Mouse (Mus musculus) left cerebral cortex, adult 2 months (tissue): ENCODE measurements around the gene Cebpg. TPM values are rescaled to one million over a fixed set of nuclear protein-coding genes. Genes with fewer than 3 reads are reported as not detected.
A peak's percentile ranks its signal among the peaks of the same experiment; 100 is the strongest.

Experiments
- DNase-seq, 2 experiments: peaks; one replicate each; pipeline ENCODE4 v3.0.0; 2021 to 2022; ENCODE audit warnings: low spot score in 2 of 2, mixed read lengths in 1 of 2; ENCODE audit errors: extremely low spot score in 1 of 2
- H3K27ac ChIP-seq: fragments of 200-600 bp; 2 replicates; pipeline ENCODE4 v1.8.1; 2022
- H3K4me3 ChIP-seq: fragments of 200-600 bp; 2 replicates; pipeline ENCODE4 v1.8.1; 2022
- CTCF ChIP-seq: fragments of 200-600 bp; IDR thresholded peaks from 2 replicates; pipeline ENCODE4 v1.8.1; 2022; ENCODE audit warnings: antibody characterized with exemption, mild to moderate bottlenecking, moderate library complexity
- intact Hi-C: fragments of 180-260 bp; cut with DNase I; formaldehyde crosslinking; loops from one replicate; pipeline ENCODE4 v1.15.1; 2025
- microRNA-seq, 2 experiments: library from miRNA; unstranded; fragments of <30 nt; microRNA quantifications; one replicate each; pipeline ENCODE4 v1.2.0; 2021
- total RNA-seq, 2 experiments: library from RNA; stranded (reverse); gene quantifications; 2 replicates each; pipeline ENCODE4 v1.2.3; 2021

Gene Cebpg
- total RNA-seq, 2 experiments from 2014 or later = 34.3 to 38.4 TPM

GRCm38 (mm10) chr7:35013228-35013627 lies 43.1 kb downstream of the Cebpg start:
- TF ChIP-seq CTCF = no peak
- intact Hi-C loops = no loop called here
- H3K27ac ChIP-seq = no peak overlapping the region

GRCm38 (mm10) chr7:35006661-35007060 lies 49.7 kb downstream of the Cebpg start:
- H3K4me3 ChIP-seq = no peak overlapping the region
- TF ChIP-seq CTCF = no peak
- intact Hi-C loops = no loop called here
- no peak for DNase-seq
- no peak overlapping the region for H3K27ac ChIP-seq

More at GRCm38 (mm10) chr7:35013228-35013627, 43.1 kb downstream of the Cebpg start:
- no peak overlapping the region for H3K4me3 ChIP-seq
- DNase-seq = no peak

GRCm38 (mm10) chr7:35003171-35003737 lies 53.1 kb downstream of the Cebpg start:
- intact Hi-C loops = loop anchor here (5.0 kb wide), 1 partner anchor 86 kb away; no protein-coding TSS in a partner anchor

GRCm38 (mm10) chr7:35000839-35001238 lies 55.5 kb downstream of the Cebpg start:
- peak; percentile 77 for TF ChIP-seq CTCF

More at GRCm38 (mm10) chr7:35003171-35003737, 53.1 kb downstream of the Cebpg start:
- DNase-seq = no peak
- no peak overlapping the region for H3K27ac ChIP-seq
- H3K4me3 ChIP-seq = no peak overlapping the region
- no peak for TF ChIP-seq CTCF

More at GRCm38 (mm10) chr7:35000839-35001238, 55.5 kb downstream of the Cebpg start:
- Histone ChIP-seq H3K27ac (no peak overlapping the region), H3K4me3 (no peak overlapping the region)
- peak; percentile 28 to 61 for DNase-seq
- intact Hi-C loops = loop anchor here (2.0 to 5.0 kb wide), 2 partner anchors 84 to 324 kb away; no protein-coding TSS in a partner anchor

Small RNA genes lying within 50 kb of the gene (microRNA-seq; reads per million reads assigned to microRNA genes)
- gene Gm25033 = 0 reads per million in 2 experiments

Other genes starting within 250 kb of the Cebpg start
- gene Chst8, start 243.9 kb downstream of the Cebpg start, total RNA-seq = 10 to 100 TPM; 20.9 to 22.0 TPM
- gene Pepd, start 144.2 kb downstream of the Cebpg start, total RNA-seq = 10 to 100 TPM; 28.9 to 30.1 TPM
- gene Cebpa, start 62.7 kb upstream of the Cebpg start, total RNA-seq = 10 to 100 TPM; 10.3 to 11.4 TPM
- gene Slc7a10, start 129.8 kb upstream of the Cebpg start, total RNA-seq = 10 to 100 TPM; 37.1 to 47.6 TPM
- 10 to 100 TPM; 80.8 to 86.8 TPM for gene Lrp3, start 158.9 kb upstream of the Cebpg start, total RNA-seq